Mouse (Mus musculus): ENCODE measurements around the gene Slc16a14.

Gene Slc16a14

GRCm38 (mm10) chr1:84910177-84910804 lies 24.6 kb downstream of the Slc16a14 start:
- DNase-seq (ENCODE audit: extremely low read depth, low read depth), result no peak

DNA sequence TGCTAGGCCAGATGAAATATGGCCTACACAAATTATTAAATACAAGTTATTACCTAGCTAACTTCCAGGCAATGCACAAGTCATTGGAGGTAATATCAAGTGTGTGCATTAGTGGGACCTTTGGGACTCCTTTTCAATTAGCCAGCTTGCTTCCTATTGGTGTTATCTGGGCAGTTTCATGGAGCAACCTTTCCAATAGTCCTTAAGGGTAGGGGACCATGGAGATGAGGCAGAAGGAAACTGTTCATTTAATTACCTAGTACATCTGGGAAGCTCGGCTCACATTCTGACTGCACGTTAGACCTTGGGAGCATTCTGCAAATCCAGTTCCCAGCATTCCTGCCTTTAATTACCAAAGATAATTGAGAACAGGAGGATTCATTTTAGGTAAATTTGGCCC lies 30.5 kb downstream of the Slc16a14 start:
- DNase-seq (ENCODE audit: extremely low read depth, low read depth), result no peak

GRCm38 (mm10) chr1:84899156-84899555 lies 35.8 kb downstream of the Slc16a14 start:
- DNase-seq (ENCODE audit: extremely low read depth, low read depth), result no peak

DNA sequence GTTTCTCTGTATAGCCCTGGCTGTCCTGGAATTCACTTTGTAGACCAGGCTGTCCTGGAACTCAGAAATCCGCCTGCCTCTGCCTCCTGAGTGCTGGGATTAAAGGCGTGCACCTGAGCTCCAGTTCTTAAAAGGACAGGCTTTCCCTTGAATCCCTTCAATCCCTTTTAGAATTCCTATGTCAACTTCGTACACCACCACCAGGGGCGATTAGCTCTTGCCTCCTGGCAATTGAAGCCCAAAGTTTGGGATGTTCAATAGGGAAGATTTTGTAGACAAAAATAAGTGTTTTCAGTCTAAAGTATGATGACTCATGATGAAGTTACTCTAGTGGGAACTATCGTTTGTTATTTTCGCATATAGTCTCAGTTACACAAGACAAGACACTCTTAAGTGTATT lies 37.6 kb downstream of the Slc16a14 start:
- no peak for DNase-seq (ENCODE audit: extremely low read depth, low read depth)

GRCm38 (mm10) chr1:84891746-84892145 lies 43.2 kb downstream of the Slc16a14 start:
- DNase-seq (ENCODE audit: extremely low read depth, low read depth), result no peak

DNA sequence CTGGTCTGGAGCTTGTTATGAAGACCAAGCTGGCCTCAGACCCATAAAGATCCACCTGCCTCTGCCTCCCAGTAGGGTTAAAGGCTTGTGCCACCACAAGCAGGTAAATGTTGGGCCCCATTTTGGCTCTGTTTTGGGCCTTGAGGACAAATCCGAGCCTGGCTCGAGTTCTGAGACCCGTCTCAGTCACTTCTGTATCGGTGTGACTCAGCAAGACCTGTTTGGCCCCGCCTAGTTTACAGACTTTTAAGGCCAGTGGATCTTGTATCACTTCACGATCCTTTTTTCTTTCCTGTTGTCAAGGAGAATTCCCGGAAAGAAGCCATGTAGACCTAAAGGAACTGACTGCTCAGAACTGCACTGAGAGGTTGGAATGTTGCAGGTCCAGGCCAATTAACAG lies 44.4 kb downstream of the Slc16a14 start:
- DNase-seq (ENCODE audit: extremely low read depth, low read depth), result no peak

- no peak for DNase-seq (ENCODE audit: extremely low read depth, low read depth)
Measured at GRCm38 (mm10) chr1:84890005-84890393, 44.9 kb downstream of the Slc16a14 start.

DNA sequence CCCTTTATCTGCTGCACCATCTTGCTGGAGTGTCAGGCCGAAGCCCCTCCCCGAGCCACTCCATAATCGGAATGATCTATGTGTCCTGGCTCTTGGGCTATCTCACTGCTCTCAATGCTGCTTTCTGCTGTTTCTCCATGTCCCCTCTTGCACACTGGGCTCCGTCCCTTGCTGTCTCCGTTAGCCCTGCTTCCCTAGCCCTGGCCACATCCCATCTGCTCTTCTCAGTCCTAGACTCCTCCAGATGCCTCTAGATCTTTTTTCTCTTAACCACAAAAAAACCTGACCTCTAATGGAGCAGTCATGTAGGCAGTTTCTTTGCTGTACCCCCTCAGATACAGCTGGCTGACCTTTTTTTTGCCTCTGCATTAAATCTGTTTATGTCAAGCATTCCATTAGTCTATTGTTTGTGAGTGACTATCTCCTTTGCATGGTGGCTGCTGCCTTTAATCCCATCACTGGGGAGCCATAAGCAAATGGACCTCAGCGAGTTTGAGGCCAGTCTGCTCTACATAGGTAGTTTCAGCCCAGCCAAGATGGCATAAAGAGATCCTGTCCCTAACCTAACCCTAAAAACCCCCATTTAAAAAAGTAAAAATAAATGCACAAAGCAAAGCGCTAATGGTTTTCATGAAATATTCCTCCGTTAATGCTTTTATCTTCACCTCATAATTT lies 45.5 kb downstream of the Slc16a14 start:
- DNase-seq (ENCODE audit: extremely low read depth, low read depth), result no peak

DNA sequence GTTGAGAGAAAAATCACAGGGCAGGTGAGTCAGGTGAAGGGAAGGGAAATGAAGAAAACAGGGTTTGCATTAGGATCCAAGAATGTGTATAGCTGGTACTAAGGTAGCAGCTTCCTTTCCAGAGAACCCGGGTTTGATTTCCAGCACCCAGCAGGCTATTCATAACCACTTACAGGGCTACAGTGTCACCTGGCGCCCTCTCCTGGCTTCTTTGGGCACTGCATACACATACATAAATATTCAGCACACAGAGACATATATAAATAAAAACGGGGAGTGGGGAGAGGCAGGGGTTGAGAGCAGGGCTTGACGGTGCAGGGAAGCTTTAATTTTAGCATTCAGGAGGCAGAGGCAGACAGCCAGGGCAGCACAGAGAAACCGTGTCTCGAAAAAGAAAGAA lies 49.0 kb downstream of the Slc16a14 start:
- DNase-seq (ENCODE audit: extremely low read depth, low read depth), result no peak

- no peak for DNase-seq (ENCODE audit: extremely low read depth, low read depth)
Measured at GRCm38 (mm10) chr1:84885174-84885573, 49.8 kb downstream of the Slc16a14 start.

DNA sequence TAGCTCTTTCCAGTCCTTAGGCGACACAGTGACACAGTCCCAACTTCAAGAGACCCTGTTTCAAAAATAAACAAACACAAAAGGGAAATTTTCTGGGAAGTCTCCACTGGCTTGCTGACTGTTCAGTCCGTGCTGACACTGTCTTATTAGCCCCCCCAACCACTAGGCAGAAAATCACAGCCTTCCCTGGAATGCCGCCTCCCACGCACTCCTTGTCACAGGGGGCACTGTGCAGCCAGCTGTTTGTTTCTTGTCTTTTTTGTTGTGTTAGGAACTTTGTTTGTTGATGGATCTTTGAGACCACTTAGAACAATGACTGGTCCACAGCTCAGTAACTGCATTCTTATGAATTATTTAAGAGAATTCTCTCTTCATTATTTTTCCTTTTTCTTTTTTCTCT lies 51.0 kb downstream of the Slc16a14 start:
- no peak for DNase-seq (ENCODE audit: extremely low read depth, low read depth)

DNA sequence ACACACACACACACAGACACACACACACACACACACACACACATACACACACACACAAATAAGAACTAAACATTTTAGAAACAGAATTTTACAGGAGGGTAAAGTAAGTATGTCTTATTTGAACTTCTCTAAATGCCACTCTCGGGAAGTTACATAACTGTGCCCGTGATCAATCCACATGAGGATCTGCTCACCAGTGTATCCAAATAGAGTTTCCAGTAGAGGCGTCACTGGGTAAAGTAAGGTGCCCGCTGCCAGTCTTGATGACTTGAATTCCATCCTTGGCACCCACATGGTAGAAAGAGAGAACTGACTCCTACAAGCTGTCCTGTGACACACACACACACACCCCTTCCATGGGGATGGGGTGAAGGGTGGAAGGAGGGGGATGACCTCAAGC lies 52.0 kb downstream of the Slc16a14 start:
- DNase-seq (ENCODE audit: extremely low read depth, low read depth), result no peak

- no peak for DNase-seq (ENCODE audit: extremely low read depth, low read depth)
Measured at GRCm38 (mm10) chr1:84882066-84882532, 52.8 kb downstream of the Slc16a14 start.

- DNase-seq (ENCODE audit: extremely low read depth, low read depth), result no peak
Measured at GRCm38 (mm10) chr1:84881248-84882065, 53.5 kb downstream of the Slc16a14 start.

- DNase-seq (ENCODE audit: extremely low read depth, low read depth), result no peak
Measured at GRCm38 (mm10) chr1:84879571-84880120, 55.3 kb downstream of the Slc16a14 start.

GRCm38 (mm10) chr1:84877590-84877989 lies 57.3 kb downstream of the Slc16a14 start:
- DNase-seq (ENCODE audit: extremely low read depth, low read depth), result no peak

DNA sequence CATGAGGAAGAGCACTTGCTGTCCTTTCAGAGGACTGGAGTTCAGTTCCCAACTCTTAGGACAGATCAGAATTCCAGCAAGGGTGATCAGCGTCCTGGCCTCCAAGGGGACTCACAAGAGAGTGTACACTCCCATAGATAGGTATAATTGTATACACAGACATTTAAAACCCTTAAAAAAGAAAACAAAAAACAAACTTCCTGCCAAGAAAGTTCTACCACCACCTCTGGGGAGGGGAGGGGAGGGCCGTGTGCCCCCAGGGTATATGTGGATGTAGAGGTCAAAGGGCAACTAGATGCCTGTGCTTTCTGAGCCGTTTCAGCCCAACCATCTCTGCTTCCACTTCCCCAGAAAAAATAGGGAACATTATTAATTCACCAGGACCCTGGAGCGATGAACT lies 62.0 kb downstream of the Slc16a14 start:
- no peak for DNase-seq (ENCODE audit: extremely low read depth, low read depth)

GRCm38 (mm10) chr1:84872105-84872504 lies 62.8 kb downstream of the Slc16a14 start:
- DNase-seq (ENCODE audit: extremely low read depth, low read depth), result no peak

GRCm38 (mm10) chr1:84871131-84871530 lies 63.8 kb downstream of the Slc16a14 start:
- DNase-seq (ENCODE audit: extremely low read depth, low read depth), result no peak

DNA sequence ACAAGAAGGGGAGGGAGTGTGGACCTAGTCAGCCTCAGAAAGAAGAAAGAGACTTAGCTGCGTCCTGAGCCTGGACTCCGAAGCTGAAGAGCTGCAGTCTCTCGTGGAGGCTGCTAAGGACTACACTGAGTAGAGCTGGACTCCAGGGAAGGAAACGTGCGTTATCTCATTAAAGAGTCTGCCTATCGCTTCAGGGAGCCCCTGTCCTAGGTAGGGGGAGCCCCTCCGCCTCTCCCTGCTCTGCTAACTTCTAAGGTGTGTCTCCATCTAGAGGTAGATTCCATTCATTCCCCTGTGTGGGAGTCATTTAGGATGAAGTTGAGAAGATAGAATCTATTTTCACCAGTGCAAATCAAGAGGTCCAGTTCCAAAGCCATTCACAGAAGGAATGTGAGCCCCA lies 65.4 kb downstream of the Slc16a14 start:
- DNase-seq (ENCODE audit: extremely low read depth, low read depth), result no peak

GRCm38 (mm10) chr1:84868841-84869240 lies 66.1 kb downstream of the Slc16a14 start:
- no peak for DNase-seq (ENCODE audit: extremely low read depth, low read depth)

DNA sequence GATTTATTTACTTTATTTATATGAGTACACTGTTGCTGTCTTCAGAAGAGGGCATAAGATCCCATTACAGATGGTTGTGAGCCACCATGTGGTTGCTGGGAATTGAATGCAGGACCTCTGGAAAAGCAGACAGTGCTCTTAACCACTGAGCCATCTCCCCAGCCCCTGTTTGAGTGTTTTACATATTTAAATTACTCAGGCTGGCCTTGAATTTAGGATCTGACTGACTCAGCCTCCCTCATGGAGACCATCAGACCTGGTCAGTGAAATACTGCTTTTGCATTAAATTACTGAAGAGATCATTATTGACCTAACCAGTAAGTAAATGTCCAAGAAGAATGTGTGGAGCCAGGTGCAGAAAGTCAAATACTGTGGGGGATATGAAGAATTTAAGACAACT lies 66.6 kb downstream of the Slc16a14 start:
- no peak for DNase-seq (ENCODE audit: extremely low read depth, low read depth)
